Mouse (Mus musculus): ENCODE data around the gene Lrfn3. TPM values are rescaled to one million over a fixed set of nuclear protein-coding genes. Genes with fewer than 3 reads are reported as not detected.
A peak's percentile ranks its signal among the peaks of the same experiment; 100 is the strongest.

Gene Lrfn3
- total and polyA plus RNA-seq, 2 experiments from 2014 or later: 20.3 to 28.0 TPM

DNA sequence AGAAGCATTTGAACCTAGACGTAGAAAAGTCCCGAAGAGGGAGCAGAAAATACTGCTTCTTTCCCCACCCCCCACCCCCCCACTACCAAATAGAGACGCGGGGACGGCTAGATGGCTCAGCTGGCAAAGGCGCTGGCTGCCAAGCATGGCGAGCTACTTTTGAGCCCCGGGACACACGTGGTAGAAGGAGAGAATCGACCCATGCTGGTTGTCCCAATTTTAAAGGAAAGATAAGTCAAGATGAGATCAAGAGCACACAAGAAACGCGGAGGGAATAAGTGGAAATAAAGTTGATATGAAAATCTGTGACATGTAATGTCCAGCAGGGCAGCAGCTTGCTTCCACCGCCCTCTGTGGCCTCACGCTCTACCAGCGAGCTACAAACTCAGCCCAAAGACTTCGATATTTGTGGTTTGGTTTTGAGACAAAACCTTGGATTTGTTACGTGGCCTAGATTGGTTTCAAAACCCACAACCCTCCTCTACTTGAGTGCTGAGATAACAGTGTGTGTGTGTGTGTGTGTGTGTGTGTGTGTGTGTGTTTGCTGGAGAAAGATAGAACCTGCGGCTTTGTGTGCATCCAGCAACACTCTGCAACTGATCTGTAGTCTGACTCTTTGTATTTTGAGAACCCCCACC is 29.8 kb downstream of the Lrfn3 start:
- Histone ChIP-seq H3K4me2 (ENCODE audit: low read depth) (peak overlapping the region; percentile 40; the same call in 1 of the 2 replicates), H3K4me3 (ENCODE audit: low read depth, low read length) (no peak overlapping the region; the same call in 1 of the 2 replicates), H3K36me3 (ENCODE audit: insufficient read depth) (no peaks in the 10 kb centered on the region), H3K9me3 (ENCODE audit: low read length) (no peaks in the 10 kb centered on the region), H3K27ac (ENCODE audit: low read depth, low read length) (no peak overlapping the region), H3K27me3 (ENCODE audit: insufficient read depth, low read length) (no peaks in the 10 kb centered on the region), H3K4me1 (ENCODE audit: insufficient read depth) (peaks cover 7% of the 10 kb centered on the region), H3K9ac (no peak overlapping the region)
- DNase-seq (no peak), ATAC-seq (no peak)
- WGBS: 61% methylated on average over 18 of the region's 18 CpGs
- no peak for TF ChIP-seq CTCF (IDR thresholded peaks at IDR 0.05; ENCODE audit: low read depth)

DNA sequence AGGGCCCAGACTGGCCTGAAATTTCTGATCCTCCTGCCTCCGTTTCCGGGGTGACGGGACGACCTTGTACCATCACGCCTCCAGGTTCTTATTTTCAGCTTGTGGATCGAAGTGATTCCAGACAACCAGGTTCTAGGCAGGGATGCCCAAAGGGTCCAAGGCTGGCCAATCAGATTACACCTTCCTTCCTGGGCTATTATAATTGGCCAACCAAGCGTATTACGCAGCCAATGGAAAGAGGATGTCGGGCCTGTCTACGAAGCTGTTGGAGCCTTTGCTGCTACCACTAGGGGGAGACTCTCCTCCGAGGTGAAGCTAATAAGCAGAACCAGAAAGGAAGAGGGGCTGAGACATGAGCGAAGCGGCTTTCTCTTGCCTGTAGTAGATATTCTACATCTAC is 30.7 kb downstream of the Lrfn3 start:
- no peaks in the 10 kb centered on the region for H3K9me3 ChIP-seq (ENCODE audit: low read length)
- ATAC-seq (peak; percentile 96), DNase-seq (peak; percentile 96)
- peak overlapping the region; percentile 54; the same call in 1 of the 2 replicates for H3K27ac ChIP-seq (ENCODE audit: low read depth, low read length)
- H3K36me3 ChIP-seq (ENCODE audit: insufficient read depth): no peaks in the 10 kb centered on the region
- WGBS: 3% methylated on average over 13 of the region's 13 CpGs
- H3K4me1 ChIP-seq (ENCODE audit: insufficient read depth): peaks cover 7% of the 10 kb centered on the region
- no peaks in the 10 kb centered on the region for H3K27me3 ChIP-seq (ENCODE audit: insufficient read depth, low read length)
- peak overlapping the region; percentile 40 for H3K4me2 ChIP-seq (ENCODE audit: low read depth)
- peak; percentile 92 for TF ChIP-seq CTCF (IDR thresholded peaks at IDR 0.05; ENCODE audit: low read depth)
- H3K4me3 ChIP-seq (ENCODE audit: low read depth, low read length): peak overlapping the region; percentile 23
- H3K9ac ChIP-seq: peak overlapping the region; percentile 25; the same call in 1 of the 2 replicates

DNA sequence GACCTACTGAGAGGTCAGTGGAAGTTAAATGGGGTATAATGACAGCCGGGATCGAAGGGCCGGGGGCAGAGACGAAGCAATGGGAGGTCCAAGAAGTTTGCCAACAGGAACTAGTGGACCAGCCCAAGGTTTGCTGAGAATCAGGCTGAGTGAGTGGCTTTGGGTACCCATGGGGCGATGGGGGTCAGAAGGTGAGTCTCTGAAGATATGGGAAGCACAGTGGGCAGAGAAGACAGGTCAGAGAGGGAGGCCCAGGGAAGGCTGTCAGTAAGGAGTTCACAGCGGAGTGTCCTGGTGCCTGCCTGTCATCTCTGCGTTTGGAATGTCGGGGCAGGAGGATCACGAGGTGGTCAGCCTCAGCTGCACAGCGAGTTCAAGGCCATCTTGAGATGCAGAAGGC is 34.2 kb downstream of the Lrfn3 start:
- H3K27me3 ChIP-seq (ENCODE audit: insufficient read depth, low read length): no peaks in the 10 kb centered on the region
- H3K9ac ChIP-seq: no peak overlapping the region
- no peak overlapping the region for H3K4me3 ChIP-seq (ENCODE audit: low read depth, low read length)
- no peaks in the 10 kb centered on the region for H3K36me3 ChIP-seq (ENCODE audit: insufficient read depth)
- WGBS: 53% methylated on average over 10 of the region's 10 CpGs
- no peaks in the 10 kb centered on the region for H3K9me3 ChIP-seq (ENCODE audit: low read length)
- no peak for TF ChIP-seq CTCF (IDR thresholded peaks at IDR 0.05; ENCODE audit: low read depth)
- DNase-seq: no peak
- peaks cover 3% of the 10 kb centered on the region; the same call in 1 of the 2 replicates for H3K4me1 ChIP-seq (ENCODE audit: insufficient read depth)
- no peak overlapping the region for H3K4me2 ChIP-seq (ENCODE audit: low read depth)
- ATAC-seq: no peak
- H3K27ac ChIP-seq (ENCODE audit: low read depth, low read length): no peak overlapping the region

DNA sequence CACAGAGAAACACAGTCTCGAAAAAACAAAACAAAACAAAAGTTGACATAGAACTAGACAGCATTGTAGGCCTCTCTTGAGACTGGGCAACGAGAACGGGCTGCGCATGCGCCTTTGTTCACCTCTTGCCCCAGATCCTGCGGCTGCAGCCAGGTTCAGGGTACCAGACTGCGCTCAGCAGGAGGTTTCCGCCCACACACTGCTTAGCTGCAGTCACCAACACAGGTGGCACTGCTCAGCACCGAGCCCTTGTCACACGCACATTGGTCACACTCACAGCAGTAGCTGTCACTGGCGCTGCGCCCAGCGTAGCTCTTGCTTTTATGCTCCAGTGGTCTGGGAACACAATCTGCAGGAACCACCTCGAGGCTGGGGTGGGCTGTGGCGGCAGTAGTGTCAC is 35.4 kb downstream of the Lrfn3 start:
- no peaks in the 10 kb centered on the region for H3K36me3 ChIP-seq (ENCODE audit: insufficient read depth)
- 55% methylated on average over 15 of the region's 15 CpGs for WGBS
- no peak for TF ChIP-seq CTCF (IDR thresholded peaks at IDR 0.05; ENCODE audit: low read depth)

DNA sequence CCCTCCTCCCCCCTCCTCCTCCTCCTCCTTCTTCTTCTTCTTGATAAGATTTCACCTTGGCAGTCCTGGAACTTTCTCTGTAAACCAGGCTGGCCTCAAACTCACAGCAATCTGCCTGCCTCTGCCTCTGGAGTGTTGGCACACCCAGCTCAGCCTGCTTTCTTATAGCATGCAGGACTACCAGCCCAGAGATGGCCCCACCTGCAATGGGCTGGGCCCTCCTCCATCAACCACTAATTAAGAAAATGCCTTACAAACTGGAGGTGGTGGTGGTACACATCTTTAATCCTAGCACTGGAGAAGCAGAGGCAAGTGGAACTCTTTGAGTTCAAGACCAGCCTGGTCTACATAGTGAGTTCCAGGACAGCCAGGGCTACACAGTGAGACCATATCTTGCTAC is 36.1 kb downstream of the Lrfn3 start:
- TF ChIP-seq CTCF (IDR thresholded peaks at IDR 0.05; ENCODE audit: low read depth): no peak
- no peak for ATAC-seq

More for the DNA sequence above, 35.4 kb downstream of the Lrfn3 start:
- no peak overlapping the region for H3K4me3 ChIP-seq (ENCODE audit: low read depth, low read length)
- ATAC-seq (no peak), DNase-seq (no peak)
- H3K4me1 ChIP-seq (ENCODE audit: insufficient read depth): peaks cover 3% of the 10 kb centered on the region
- no peaks in the 10 kb centered on the region for H3K9me3 ChIP-seq (ENCODE audit: low read length)
- H3K9ac ChIP-seq: no peak overlapping the region
- H3K27ac ChIP-seq (ENCODE audit: low read depth, low read length): no peak overlapping the region
- no peaks in the 10 kb centered on the region for H3K27me3 ChIP-seq (ENCODE audit: insufficient read depth, low read length)
- no peak overlapping the region for H3K4me2 ChIP-seq (ENCODE audit: low read depth)

DNA sequence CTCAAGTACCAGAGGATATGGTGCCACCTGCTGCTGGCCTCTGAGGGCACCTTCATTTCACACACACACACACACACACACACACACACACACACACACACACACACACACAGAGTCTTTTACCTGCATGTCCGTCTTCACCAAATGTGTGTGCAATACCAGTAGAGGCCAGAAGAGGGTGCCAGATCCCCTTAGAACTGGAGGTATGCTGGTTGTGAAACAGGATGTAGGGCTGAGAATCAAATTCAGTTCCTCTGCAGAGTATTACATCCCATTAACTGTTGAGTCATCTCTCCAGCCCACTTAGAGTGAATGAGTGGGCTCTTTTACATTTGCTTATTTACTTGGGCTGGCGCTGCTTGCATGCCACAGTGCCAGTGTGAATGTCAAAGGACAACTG is 37.2 kb downstream of the Lrfn3 start:
- no peaks in the 10 kb centered on the region for H3K9me3 ChIP-seq (ENCODE audit: low read length)
- ATAC-seq (no peak), DNase-seq (no peak)
- no peak overlapping the region for H3K9ac ChIP-seq
- peak; percentile 67 for TF ChIP-seq CTCF (IDR thresholded peaks at IDR 0.05; ENCODE audit: low read depth)
- no peak overlapping the region for H3K4me3 ChIP-seq (ENCODE audit: low read depth, low read length)
- H3K4me2 ChIP-seq (ENCODE audit: low read depth): no peak overlapping the region
- H3K36me3 ChIP-seq (ENCODE audit: insufficient read depth): no peaks in the 10 kb centered on the region
- no peaks in the 10 kb centered on the region for H3K27me3 ChIP-seq (ENCODE audit: insufficient read depth, low read length)
- peaks cover 7% of the 10 kb centered on the region for H3K4me1 ChIP-seq (ENCODE audit: insufficient read depth)
- H3K27ac ChIP-seq (ENCODE audit: low read depth, low read length): no peak overlapping the region
- WGBS: 49% methylated on average over 2 of the region's 2 CpGs

More for the DNA sequence above, 36.1 kb downstream of the Lrfn3 start:
- Histone ChIP-seq H3K27me3 (ENCODE audit: insufficient read depth, low read length) (no peaks in the 10 kb centered on the region), H3K4me1 (ENCODE audit: insufficient read depth) (peaks cover under 1% of the 10 kb centered on the region), H3K4me3 (ENCODE audit: low read depth, low read length) (no peak overlapping the region), H3K27ac (ENCODE audit: low read depth, low read length) (no peak overlapping the region), H3K4me2 (ENCODE audit: low read depth) (no peak overlapping the region), H3K9me3 (ENCODE audit: low read length) (no peaks in the 10 kb centered on the region), H3K36me3 (ENCODE audit: insufficient read depth) (no peaks in the 10 kb centered on the region), H3K9ac (no peak overlapping the region)
- DNase-seq: no peak

DNA sequence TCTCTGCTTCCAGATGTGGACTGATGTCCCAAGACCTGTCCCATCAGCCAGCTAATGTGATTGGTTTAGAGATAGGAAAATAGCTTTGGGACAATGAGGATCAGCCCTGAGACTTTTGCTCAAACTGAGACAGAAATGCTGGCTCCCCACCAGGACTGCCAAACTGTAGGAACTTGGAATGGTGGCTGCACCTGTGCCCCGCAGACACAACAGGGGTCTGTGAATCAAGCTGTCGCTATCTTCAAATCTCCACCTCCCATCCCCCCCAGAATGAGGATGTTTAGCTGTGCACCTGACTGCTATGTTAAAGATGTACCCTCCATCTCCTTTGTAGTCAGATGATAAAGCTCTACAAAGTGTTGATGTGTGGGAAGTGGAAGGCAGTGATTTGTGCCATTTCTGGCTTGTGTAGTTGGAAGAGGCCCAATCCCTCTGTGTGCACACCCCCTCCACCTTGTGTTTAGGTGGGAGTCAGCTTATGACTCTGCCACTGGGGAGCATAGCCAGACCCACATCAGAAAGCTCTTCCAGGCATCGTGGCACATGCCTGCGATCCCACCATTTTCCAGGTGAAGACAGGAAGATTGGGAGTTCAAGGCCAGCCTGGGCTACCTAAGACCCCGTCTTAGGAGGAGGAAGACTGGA is 38.1 kb downstream of the Lrfn3 start:
- no peaks in the 10 kb centered on the region for H3K9me3 ChIP-seq (ENCODE audit: low read length)
- H3K36me3 ChIP-seq (ENCODE audit: insufficient read depth): no peaks in the 10 kb centered on the region
- H3K9ac ChIP-seq: no peak overlapping the region
- no peaks in the 10 kb centered on the region for H3K27me3 ChIP-seq (ENCODE audit: insufficient read depth, low read length)
- WGBS: 86% methylated on average over 5 of the region's 5 CpGs
- DNase-seq: no peak
- no peak for ATAC-seq
- no peak overlapping the region for H3K27ac ChIP-seq (ENCODE audit: low read depth, low read length)
- H3K4me1 ChIP-seq (ENCODE audit: insufficient read depth): peaks cover 7% of the 10 kb centered on the region
- no peak overlapping the region for H3K4me3 ChIP-seq (ENCODE audit: low read depth, low read length)
- H3K4me2 ChIP-seq (ENCODE audit: low read depth): no peak overlapping the region
- TF ChIP-seq CTCF (IDR thresholded peaks at IDR 0.05; ENCODE audit: low read depth): no peak

All from forebrain, postnatal 0 days (tissue).